Mouse (Mus musculus): ENCODE results near the gene C1ql1. TPM values are rescaled to one million over a fixed set of nuclear protein-coding genes. Genes with fewer than 3 reads are reported as not detected.
A peak's percentile ranks its signal among the peaks of the same experiment; 100 is the strongest.

The C1ql1 gene
- total RNA-seq, 2 experiments from 2014 or later, result 36.0 to 37.8 TPM

DNA sequence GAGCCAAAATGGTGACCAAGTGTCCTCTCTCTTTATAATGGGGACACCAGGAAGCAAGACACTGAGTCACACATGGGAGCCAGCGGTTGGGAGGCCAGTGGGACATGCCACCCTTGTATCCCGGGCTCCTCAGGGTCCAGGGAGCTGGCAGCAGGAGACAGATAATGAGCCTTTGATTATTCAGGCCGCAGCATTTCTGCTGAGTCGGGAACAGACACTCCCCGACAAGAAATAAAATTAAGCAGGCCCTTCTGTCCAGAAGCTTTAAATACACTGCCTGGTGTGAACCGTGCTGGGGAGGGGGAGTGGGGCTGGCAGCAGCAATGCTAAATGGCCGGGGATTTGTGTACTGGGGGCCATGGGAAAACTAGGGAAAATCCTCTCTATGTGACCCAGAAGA lies 35.1 kb downstream of the C1ql1 start:
- DNase-seq (ENCODE audit: low spot score in 2 of 2), result no peak

DNA sequence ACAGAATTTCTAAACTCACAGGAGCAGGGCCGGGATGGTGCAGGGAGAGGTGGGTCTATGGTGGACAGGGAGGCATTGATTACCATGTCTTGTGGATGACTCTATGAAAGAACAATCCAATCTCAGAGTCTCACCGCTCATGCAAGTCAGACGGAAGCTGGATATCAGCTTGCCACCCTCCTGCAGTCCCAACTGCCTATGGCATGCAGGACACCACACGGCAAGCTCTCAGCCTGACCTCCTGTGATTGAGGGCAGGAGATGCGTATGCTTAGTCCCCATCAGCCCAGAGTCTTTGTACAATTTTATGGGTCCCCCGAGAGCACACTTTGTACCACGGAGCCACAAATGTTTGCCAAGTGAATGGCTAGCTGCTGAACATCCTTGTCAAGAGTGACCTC lies 42.8 kb downstream of the C1ql1 start:
- DNase-seq (ENCODE audit: low spot score in 2 of 2), result no peak

DNA sequence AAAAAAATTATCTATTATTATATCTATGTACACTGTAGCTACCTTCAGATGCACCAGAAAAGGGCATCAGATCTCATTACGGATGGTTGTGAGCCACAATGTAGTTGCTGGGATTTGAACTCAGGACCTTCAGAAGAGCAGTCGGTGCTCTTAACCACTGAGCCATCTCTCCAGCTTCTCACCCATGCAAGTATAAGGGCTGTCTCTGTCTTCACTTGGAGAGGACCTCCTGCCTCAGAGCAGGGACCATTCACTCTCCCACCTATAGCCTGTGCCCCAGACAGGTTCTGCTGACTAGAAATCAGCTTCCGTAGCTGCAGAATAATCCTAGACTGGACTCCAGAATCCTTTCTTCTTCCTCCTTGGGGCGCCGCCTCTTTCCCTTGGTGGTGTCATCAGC lies 44.4 kb downstream of the C1ql1 start:
- DNase-seq (ENCODE audit: low spot score in 2 of 2), result no peak

GRCm38 (mm10) chr11:102901199-102901598 lies 45.3 kb downstream of the C1ql1 start:
- DNase-seq (ENCODE audit: low spot score in 2 of 2), result no peak

- DNase-seq (ENCODE audit: low spot score in 2 of 2), result peak; percentile 79 to 86
Observed at GRCm38 (mm10) chr11:102900763-102901162, 45.7 kb downstream of the C1ql1 start, which contains the start of gene Gfap. TSS of gene Gfap (minus strand) at chr11:102900912.

- peak; percentile 57 to 76 for DNase-seq (ENCODE audit: low spot score in 2 of 2)
Observed at GRCm38 (mm10) chr11:102898408-102898807, 48.1 kb downstream of the C1ql1 start.

- DNase-seq (ENCODE audit: low spot score in 2 of 2), result no peak
Observed at GRCm38 (mm10) chr11:102896641-102897040, 49.8 kb downstream of the C1ql1 start.

GRCm38 (mm10) chr11:102895779-102896178 lies 50.7 kb downstream of the C1ql1 start:
- no peak for DNase-seq (ENCODE audit: low spot score in 2 of 2)

DNA sequence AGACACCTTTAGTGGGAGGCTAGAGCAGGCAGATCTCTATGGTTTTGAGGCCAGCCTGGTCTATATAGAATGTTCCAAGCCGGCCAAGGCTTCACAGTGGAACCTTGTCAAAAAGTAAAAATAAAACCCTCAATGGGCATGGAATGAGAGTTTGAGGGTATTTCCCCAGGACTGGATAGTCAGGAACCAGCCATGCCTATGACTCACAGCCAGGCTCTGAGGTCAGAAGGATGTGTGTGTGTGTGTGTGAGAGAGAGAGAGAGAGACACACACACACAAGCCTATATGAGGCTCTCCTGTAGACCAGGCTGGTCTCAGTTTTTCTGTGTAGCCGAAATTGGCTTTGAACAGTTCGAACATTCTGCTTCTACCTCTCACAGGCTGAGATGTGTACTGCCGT lies 51.8 kb downstream of the C1ql1 start:
- DNase-seq (ENCODE audit: low spot score in 2 of 2), result no peak

DNA sequence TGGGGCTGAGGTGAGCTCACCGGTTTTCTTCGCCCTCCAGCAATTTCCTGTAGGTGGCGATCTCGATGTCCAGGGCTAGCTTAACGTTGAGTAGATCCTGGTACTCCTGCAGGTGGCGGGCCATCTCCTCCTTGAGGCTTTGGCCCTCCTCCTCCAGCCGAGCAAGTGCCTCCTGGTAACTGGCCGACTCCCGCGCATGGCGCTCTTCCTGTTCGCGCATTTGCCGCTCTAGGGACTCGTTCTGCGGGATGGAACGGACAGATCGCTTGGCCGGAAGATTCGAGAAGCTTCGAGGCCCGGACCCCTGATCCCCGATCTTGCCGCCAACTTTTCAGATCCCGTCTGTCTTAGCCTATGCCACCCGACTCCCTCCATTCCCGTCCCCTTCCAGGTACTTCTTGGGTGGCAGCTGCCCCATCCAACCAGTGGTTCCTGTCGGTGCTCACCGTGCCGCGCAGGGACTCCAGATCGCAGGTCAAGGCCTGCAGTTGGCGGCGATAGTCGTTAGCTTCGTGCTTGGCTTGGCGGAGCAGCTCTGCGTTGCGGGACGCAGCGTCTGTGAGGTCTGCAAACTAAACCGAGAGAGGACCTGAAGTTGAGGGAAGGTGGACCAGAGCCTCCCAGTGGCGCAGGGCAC lies 53.4 kb downstream of the C1ql1 start:
- no peak for DNase-seq (ENCODE audit: low spot score in 2 of 2)

DNA sequence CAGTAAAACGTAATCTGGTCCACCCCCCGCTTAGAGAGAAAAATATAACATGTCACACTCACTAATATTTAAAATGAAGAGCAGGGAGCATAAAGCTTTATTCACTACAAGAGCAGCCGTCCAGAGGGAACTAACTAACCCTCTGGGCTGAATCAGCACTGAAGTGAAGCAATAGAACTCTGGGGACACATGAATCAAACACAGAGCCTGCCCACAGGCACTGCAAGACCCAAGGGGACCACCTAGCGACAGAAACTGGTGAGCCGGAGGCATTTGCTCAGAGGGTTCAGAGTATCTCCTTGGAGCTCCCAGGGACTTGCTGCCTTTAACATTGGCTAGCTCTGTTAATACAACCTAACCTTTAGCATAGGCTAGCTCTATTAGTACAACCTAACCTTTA lies 56.4 kb downstream of the C1ql1 start:
- no peak for DNase-seq (ENCODE audit: low spot score in 2 of 2)

Other genes with a start within 250 kb of the C1ql1 start
- gene Ccdc43, start 248.9 kb downstream of the C1ql1 start, total RNA-seq (2021), result 10 to 100 TPM; 37.9 to 41.3 TPM
- gene Adam11, start 185.2 kb downstream of the C1ql1 start, total RNA-seq (2021), result 100 to 1,000 TPM; 186 to 207 TPM
- gene Gjc1, start 127.0 kb downstream of the C1ql1 start, total RNA-seq (2021), result 10 to 100 TPM; 10.3 to 12.9 TPM
- 1 to 10 TPM; 5.3 to 6.5 TPM for gene Higd1b, start 110.8 kb downstream of the C1ql1 start, total RNA-seq (2021)
- 100 to 1,000 TPM; 113 to 124 TPM for gene Eftud2, start 65.7 kb downstream of the C1ql1 start, total RNA-seq (2021)
- 1 to 10 TPM; 1.5 to 2.0 TPM for gene Ccdc103, start 65.5 kb downstream of the C1ql1 start, total RNA-seq (2021)
- gene Fam187a, start 61.5 kb downstream of the C1ql1 start, total RNA-seq (2021), result under 1 TPM; 0.21 to 0.41 TPM
- gene Gfap, start 45.8 kb downstream of the C1ql1 start, total RNA-seq (2021), result 100 to 1,000 TPM; 263 to 355 TPM
- gene Kif18b, start 21.6 kb downstream of the C1ql1 start, total RNA-seq (2021), result 1 to 10 TPM in 1 of 2 experiments, under 1 TPM in 1; 0.91 to 1.4 TPM
- gene Nmt1, start 81.5 kb upstream of the C1ql1 start, total RNA-seq (2021), result 100 to 1,000 TPM; 112 to 113 TPM
- gene Dcakd, start 81.6 kb upstream of the C1ql1 start, total RNA-seq (2021), result 100 to 1,000 TPM; 113 to 128 TPM
- 10 to 100 TPM in 1 of 2 experiments, 1 to 10 TPM in 1; 9.7 to 10.3 TPM for gene Plcd3, start 155.0 kb upstream of the C1ql1 start, total RNA-seq (2021)
- 10 to 100 TPM; 71.0 to 80.3 TPM for gene Acbd4, start 155.0 kb upstream of the C1ql1 start, total RNA-seq (2021)
- 10 to 100 TPM; 50.8 to 53.8 TPM for gene Hexim1, start 169.5 kb upstream of the C1ql1 start, total RNA-seq (2021)
- gene Hexim2, start 185.7 kb upstream of the C1ql1 start, total RNA-seq (2021), result 10 to 100 TPM; 11.2 to 16.1 TPM
- gene Fmnl1, start 224.4 kb upstream of the C1ql1 start, total RNA-seq (2021), result 100 to 1,000 TPM; 120 to 128 TPM

All from layer of hippocampus, postnatal 14 days (tissue).